Mouse (Mus musculus) embryonic fibroblast, embryonic 13.5 days (primary cell): ENCODE data around the gene Itgal.

Source experiments
- CTCF ChIP-seq: IDR thresholded peaks from 2 replicates; pipeline ENCODE4 v1.5.1; 2011; ENCODE audit warnings: mild to moderate bottlenecking, control low read depth, low read length, moderate library complexity, borderline replicate concordance; ENCODE audit not compliant: insufficient read depth
- POLR2A ChIP-seq: IDR thresholded peaks from 2 replicates; pipeline ENCODE4 v1.6.1; 2011; ENCODE audit warnings: low read depth, mild to moderate bottlenecking, control low read depth, low read length, moderate library complexity

DNA sequence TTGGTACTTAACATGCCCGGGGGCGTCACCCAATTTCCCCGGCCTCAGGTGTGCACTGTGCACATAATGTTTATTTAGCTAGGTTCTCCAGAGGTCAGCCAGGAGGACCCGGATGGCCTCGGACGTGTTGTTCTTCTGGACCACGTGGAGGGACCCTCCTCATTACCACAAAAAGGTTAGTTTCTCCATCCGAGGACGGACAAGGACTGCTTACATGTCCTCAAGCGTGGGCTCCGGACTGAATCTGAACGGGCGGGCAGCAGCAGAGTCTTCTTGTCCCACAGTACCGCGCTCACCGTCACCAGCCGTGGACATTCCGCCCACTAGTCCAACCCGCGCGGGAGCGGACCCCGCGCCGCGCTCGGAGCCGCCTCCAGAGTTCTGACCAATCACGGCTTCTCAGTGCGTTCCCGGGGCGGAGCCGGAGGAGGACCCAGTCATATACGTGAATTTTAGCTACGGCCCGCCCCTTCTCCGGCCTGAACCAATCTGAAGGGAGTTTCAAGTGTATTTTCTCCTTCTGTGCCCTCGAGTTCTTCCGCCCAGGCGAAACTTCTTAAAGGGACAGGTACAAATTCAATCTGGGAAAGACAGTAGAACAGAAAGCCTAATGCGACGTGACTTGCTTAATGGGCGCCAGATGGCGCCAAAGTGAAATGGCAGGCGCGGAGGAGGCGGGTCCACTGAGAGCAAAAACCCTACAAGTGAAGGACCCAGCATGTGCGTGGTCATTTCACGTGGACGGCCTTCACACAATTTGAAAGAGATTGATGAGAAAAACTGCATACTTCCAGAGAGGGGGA lies 35.5 kb upstream of the Itgal start, which contains the start of gene Dctpp1:
- peak; percentile 67 for TF ChIP-seq CTCF
- TF ChIP-seq POLR2A = peak; percentile 94
